Mouse (Mus musculus): ENCODE measurements around the gene H2-T3.

GRCm38 (mm10) chr17:36201851-36202250, 11.8 kb upstream of the H2-T3 start:
- no peak for TF ChIP-seq CTCF (IDR thresholded peaks at IDR 0.05; ENCODE audit: borderline replicate concordance, control insufficient read depth, extremely low read depth, insufficient read depth, low read length, poor library complexity)
- TF ChIP-seq POLR2A (IDR thresholded peaks at IDR 0.05; ENCODE audit: control insufficient read depth, extremely low read depth, insufficient read depth, low read length, poor library complexity) = no peak
